Mouse (Mus musculus) urinary bladder, postnatal 14 days (tissue): ENCODE data around the gene Spr.
A peak's percentile ranks its signal among the peaks of the same experiment; 100 is the strongest.
"Not testable (repeated sequence)": the region's sequence is repeated elsewhere in the genome, so short reads cannot be mapped to it uniquely, and the experiment has no call there.

Source experiments
- DNase-seq: peaks from one replicate; pipeline ENCODE4 v3.0.0; 2021; ENCODE audit warnings: low spot score

Gene Spr

GRCm38 (mm10) chr6:85137217-85138035 is at the start of gene Spr:
Gene Spr (minus strand): TSS chr6:85137766.
- peak; percentile 95 for DNase-seq

GRCm38 (mm10) chr6:85186744-85187059 is 49.1 kb upstream of the Spr start:
- no peak for DNase-seq

GRCm38 (mm10) chr6:85186033-85186743 is 48.6 kb upstream of the Spr start:
- no peak for DNase-seq

DNA sequence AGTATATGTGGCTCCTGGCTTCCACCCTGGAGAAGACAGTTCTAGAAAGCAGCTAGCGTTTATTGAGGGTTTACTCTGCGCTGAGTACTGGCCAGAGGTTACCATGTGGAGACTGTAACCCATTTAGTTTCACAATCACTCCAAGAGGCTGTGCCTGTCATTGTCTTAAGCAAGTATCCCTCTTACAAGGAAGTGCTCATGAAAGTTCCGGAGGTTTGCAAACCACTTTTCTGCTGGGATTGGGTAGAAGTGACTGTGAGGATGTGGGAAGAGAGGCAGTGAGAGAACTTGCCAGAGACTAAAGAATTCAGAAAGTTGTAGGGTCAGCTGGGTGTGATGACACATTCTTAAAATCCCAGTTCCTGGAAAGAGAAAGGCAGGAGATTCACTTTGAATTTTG is 46.4 kb upstream of the Spr start:
- DNase-seq: no peak

GRCm38 (mm10) chr6:85180036-85180435 is 42.5 kb upstream of the Spr start:
- no peak for DNase-seq

GRCm38 (mm10) chr6:85179569-85179968 is 42.0 kb upstream of the Spr start:
- DNase-seq: no peak

DNA sequence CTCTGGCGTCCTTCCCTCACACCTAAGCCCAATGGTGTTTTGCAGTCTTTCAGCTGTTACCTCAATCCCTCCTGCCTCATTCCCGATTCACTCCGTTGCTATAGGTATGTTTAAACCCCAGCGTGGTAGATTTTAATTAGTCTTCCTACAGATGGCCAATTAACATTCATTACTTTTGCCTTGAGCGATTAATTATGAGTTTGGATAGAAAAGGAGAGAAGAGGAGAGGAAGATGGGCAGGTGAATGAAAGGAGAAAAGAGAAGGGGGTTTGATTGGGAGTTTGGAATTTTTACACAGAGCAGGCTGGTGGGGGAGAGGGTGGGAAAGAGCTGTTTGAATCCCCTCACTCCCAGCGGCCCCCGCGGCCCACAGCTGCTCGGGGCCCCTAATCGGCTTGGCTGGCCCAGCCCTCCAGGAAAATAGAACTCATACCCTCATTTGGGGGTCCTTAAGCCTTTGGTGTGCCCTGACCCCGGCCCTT is 27.9 kb upstream of the Spr start:
- DNase-seq: no peak

DNA sequence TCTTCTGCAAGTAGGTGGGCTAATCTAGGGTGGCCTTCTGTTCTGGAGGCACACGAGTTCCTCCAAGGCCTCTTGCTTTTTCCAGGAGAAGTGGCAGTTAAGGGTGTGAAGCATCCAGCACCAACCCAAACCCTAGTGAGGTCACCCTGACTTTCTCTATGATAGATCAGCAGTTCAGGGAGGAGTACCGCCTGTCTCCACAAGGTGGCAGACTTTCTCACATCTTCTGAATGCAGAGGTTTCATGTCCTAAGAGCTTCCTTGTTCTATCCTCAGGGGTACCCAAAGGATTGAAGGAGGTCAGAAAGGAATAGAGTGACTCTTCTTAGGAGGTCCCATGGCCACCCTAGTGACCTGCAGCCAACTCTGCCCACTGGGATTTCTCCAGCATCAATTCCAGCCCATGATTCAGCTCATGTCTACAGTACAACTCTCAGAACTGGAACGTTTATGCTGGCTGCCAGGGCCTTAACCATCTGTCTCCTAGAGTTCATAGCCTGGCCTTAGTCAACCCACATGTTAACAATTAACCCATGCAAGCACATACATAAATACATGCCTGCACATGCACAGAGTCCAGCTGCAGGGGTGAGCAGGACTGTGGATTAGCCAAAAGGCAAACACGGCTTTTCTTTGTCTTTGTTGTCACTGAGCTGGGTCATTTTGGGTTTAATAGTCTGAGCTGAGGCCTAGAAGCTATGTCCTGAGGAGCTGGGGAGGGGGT is 22.8 kb upstream of the Spr start:
- DNase-seq: peak; percentile 79

GRCm38 (mm10) chr6:85159092-85159760 is 21.7 kb upstream of the Spr start:
- peak; percentile 53 for DNase-seq

- DNase-seq: not testable (repeated sequence)
Measured at GRCm38 (mm10) chr6:85158040-85158804, 20.7 kb upstream of the Spr start.

DNA sequence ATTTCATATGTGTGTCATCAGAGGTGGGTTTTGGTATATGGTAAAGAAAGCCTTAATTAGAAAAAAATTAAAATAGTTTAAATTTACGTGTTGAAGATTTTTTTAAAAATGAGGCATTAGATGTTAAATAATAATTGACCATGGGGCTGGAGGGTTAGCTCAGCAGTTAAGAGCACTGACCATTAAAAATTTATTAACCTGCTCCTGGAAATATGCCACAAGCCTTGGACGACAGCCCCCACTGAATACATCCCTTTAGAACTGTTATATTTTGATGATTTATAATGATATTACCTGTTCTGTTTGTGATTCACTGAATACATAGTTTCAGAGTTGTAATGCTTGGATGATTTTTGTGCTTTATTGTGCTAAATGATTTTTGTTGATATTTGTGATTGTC is 19.0 kb upstream of the Spr start:
- not testable (repeated sequence) for DNase-seq

DNA sequence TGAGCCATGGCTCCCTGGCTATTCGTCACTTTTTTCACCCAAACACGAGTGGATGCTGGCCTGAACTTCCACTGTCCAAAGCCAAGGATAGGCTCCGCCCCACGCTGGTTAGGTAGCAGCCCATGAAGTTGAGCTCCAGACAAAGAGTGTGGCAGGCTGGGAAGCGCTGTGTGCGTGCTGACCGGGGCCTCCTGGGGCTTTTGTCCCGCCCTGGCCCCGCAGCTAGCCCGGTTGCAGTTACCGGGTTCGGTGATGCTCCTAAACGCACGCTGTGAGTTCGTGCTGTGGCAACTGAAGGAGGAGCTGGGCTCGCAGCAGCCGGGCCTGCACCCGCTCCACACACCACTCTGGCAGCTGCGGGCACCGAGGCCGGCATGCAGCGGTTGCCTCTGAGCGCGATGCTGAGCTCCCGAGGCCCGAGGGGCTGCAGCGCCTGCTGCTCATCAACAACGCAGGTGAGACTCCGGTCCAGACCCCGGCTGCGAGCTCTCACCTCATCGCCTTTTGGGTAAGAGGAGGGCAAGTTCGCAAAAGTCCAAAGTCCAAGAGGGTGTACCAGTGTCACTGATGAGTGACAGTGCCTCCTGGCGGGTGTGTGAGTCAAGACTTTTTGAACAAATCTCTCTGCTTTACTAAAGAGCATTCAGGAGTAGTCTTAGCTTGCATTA is 17.4 kb upstream of the Spr start:
- peak; percentile 47 for DNase-seq

GRCm38 (mm10) chr6:85153970-85154540 is 16.5 kb upstream of the Spr start:
- DNase-seq: peak; percentile 76

DNA sequence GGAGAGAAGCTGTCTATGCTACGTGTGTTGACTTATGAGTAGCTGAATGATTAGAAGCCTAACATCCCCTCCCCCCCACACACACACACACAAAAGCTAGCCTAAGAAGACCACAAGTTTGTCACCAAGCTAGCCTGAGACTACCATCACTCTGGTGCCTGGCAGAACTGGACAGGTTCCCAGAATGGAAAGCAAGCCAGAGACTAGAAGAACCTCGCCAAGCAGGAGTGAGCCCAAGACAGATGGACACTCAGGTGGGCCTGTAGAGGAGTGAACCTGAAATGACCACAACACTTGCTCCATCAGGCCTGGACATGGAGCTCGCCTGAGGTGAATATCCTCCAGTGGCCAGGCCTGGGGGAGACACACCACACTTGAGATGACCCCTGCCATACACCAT is 12.8 kb upstream of the Spr start:
- no peak for DNase-seq

GRCm38 (mm10) chr6:85147636-85148035 is 10.1 kb upstream of the Spr start:
- no peak for DNase-seq

- no peak for DNase-seq
Measured at GRCm38 (mm10) chr6:85144466-85144865, 6.9 kb upstream of the Spr start.

- DNase-seq: peak; percentile 55
Measured at GRCm38 (mm10) chr6:85141013-85141412, 3.4 kb upstream of the Spr start.

DNA sequence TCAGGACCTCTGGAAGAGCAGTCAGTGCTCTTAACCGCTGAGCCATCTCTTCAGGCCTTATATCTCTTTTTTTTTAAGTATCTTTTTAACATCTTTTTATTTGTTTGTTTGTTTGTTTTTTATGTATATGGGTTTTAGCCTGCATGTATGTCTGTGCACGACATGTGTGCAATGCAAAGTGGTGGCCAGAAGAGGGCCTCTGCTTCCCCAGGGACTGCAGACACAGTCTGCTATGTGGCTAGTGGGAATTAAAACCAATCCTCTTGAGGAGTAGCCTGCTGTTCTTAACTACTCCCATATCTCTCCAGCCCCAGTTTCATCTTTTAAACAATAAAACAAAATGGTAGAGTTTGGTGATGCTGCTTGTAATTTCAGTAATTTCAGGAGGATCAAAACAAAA is 2.0 kb upstream of the Spr start:
- DNase-seq: no peak

DNA sequence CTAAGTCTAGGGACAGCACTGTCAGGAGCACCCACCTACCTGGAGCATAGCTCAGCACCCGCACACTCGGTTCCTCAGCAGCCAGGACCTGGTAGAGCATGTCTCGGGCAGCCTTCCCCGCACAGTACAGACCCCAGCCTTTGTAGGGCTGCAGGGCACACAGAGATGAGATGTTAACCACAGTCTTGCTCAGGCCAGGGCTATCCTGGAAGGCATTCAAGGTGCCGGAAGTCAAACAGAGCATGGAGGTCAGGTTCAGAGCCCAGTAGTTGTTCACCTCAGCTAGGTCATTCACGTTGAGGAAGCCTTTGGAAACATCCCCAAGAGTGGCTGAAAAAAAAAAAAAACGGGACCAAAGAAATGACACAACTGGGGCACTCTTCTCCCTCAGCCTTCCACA is 782 bp downstream of the Spr start:
- DNase-seq: not testable (repeated sequence)

- peak; percentile 28 for DNase-seq
Measured at GRCm38 (mm10) chr6:85132794-85133193, 4.8 kb downstream of the Spr start.
